Mouse (Mus musculus) embryonic facial prominence, embryonic 11.5 days (tissue): ENCODE data around the gene Gm7030. TPM values are rescaled to one million over a fixed set of nuclear protein-coding genes. Genes with fewer than 3 reads are reported as not detected.
"Not testable (repeated sequence)": the region's sequence is repeated elsewhere in the genome, so short reads cannot be mapped to it uniquely, and the experiment has no call there.

ENCODE experiments used
- ATAC-seq: fragments of 200-750 bp; cut with Nextera tagmentation; replicated peaks from 2 replicates; pipeline ENCODE4 v1.8.0; 2017; ENCODE audit warnings: low read depth; ENCODE audit not compliant: insufficient number of reproducible peaks, low FRiP score, low TSS enrichment
- DNase-seq: peaks from one replicate; pipeline ENCODE4 v3.0.0-alpha.2; 2015; ENCODE audit warnings: low spot score
- H3K27ac ChIP-seq: fragments of 300-500 bp; sonication (generic); replicated peaks from 2 replicates; pipeline ENCODE4 v1.5.1; 2014; ENCODE audit warnings: mild to moderate bottlenecking, low read depth, low read length, control low read depth
- H3K27me3 ChIP-seq: fragments of 300-500 bp; sonication (generic); 2 replicates; pipeline ENCODE4 v1.6.1; 2014; ENCODE audit warnings: mild to moderate bottlenecking, low read length, moderate library complexity, mixed read lengths; ENCODE audit not compliant: control insufficient read depth, insufficient read depth
- H3K36me3 ChIP-seq: fragments of 300-500 bp; sonication (generic); replicated peaks from 2 replicates; pipeline ENCODE4 v1.6.1; 2014; ENCODE audit warnings: low read depth, mild to moderate bottlenecking, low read length, moderate library complexity, mixed read lengths; ENCODE audit not compliant: control insufficient read depth, insufficient read depth
- H3K4me1 ChIP-seq: fragments of 300-500 bp; sonication (generic); 2 replicates; pipeline ENCODE4 v1.6.1; 2014; ENCODE audit warnings: low read length, mixed read lengths; ENCODE audit not compliant: control insufficient read depth, insufficient read depth
- H3K4me2 ChIP-seq: fragments of 300-500 bp; sonication (generic); 2 replicates; pipeline ENCODE4 v1.6.1; 2014; ENCODE audit warnings: low read depth, mild to moderate bottlenecking, control low read depth, low read length, moderate library complexity
- H3K4me3 ChIP-seq: fragments of 300-500 bp; sonication (generic); 2 replicates; pipeline ENCODE4 v1.5.1; 2014; ENCODE audit warnings: low read depth, low read length, control low read depth
- H3K9ac ChIP-seq: fragments of 300-500 bp; sonication (generic); replicated peaks from 2 replicates; pipeline ENCODE4 v1.6.1; 2014; ENCODE audit warnings: mild to moderate bottlenecking, control low read depth, low read length
- H3K9me3 ChIP-seq: fragments of 300-500 bp; sonication (generic); replicated peaks from 2 replicates; pipeline ENCODE4 v1.6.1; 2016; ENCODE audit warnings: mild to moderate bottlenecking, low read length, inconsistent platforms, mixed read lengths; ENCODE audit not compliant: control insufficient read depth
- WGBS: fragments of 180-500 bp; shearing (Covaris S2); extraction: QIAGEN DNeasy Blood & Tissue Kit; methylation state at CpG from one replicate; pipeline ENCODE4 v1.1.7; 2014; 5-methylcytosine and 5-hydroxymethylcytosine counted together
- polyA plus RNA-seq: library from polyadenylated mRNA; unstranded; fragments of >200 nt; fragmentation: Nextera tagmentation; extraction: Ambion mirVana; gene quantifications from 2 replicates; pipeline ENCODE4 v1.2.1, GENCODE M21; 2014

Gm7030 gene
- not detected in 2 replicates for polyA plus RNA-seq

DNA sequence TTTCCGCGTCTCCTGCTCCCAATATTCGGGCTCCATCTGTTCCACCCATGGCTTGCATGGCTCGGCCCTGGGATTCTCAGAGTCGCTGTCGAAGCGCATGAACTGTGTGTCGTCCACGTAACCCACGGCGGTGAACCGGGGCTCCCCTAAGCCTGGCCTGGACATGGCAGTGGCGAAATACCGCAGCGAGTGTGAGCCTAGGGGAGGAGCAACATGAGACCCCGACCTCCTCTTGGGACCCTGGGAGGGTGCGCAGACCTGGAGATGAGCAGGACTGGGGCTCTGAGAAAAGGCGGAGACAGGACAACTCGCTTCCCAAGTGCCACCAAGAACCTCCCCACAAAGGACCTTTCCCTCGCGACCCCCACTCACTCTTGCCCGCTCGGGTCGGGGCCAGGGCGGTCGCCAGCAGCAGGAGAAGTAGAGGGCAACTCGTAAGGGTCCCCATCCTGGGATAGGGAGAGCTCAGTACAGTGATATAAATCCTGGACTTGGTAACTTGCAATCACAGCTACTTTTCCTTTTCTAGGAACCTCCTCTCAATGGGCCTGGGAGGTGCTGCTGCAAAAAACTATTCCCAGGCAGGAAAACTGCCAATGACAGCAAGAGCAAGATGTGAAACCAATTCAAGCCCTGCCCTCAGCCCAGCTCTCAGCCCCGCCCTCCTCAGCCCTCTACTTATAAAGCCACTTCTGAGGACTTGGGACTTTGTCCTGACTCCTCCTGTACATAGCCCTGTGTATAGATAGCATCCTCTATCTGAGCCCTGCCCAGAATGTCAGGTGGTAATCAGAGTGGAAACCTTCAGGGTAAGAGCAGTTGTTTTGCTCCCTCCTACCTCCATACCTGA, at the start of gene Gm7030:
Gene Gm7030, minus strand, starts transcription at position 458 of the 850 bp plus-strand sequence.
- 23% methylated on average over 25 of the region's 28 CpGs for WGBS
- ATAC-seq, result not testable (repeated sequence)

DNA sequence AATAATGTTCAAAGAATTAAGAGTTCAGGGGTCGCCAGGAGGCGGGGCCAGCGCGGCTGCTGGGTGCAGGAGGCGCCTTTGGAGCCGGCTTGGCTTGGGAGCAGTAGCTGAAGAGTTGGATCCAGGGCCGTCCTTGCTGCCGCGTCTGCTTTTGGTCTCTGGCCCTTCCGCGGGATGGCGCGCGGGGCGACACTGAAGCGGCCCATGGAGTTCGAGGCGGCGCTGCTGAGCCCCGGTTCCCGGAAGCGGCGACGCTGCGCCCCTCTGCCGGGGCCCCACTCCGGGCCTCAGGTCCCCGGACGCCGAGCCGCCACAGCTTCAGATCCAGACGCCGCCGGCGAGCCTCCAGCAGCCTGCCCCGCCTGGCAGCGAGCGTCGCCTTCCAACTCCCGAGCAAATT, 49.7 kb upstream of the Gm7030 start:
- H3K4me3 ChIP-seq, result peak overlapping the region; percentile 26
- not testable (repeated sequence) for H3K4me1 ChIP-seq, H3K36me3 ChIP-seq, H3K27me3 ChIP-seq, H3K27ac ChIP-seq, H3K9me3 ChIP-seq
- ATAC-seq, result peak; percentile 56; the same call in 1 of the 2 replicates
- H3K4me2 ChIP-seq, result peak overlapping the region; percentile 50
- peak overlapping the region; percentile 46 for H3K9ac ChIP-seq
- peak; percentile 55 for DNase-seq
- under 1% methylated on average over 40 of the region's 40 CpGs for WGBS

More for the DNA sequence above, at the start of gene Gm7030:
- H3K27ac ChIP-seq, H3K9ac ChIP-seq, H3K4me1 ChIP-seq, H3K4me2 ChIP-seq, DNase-seq, H3K27me3 ChIP-seq, H3K4me3 ChIP-seq, H3K36me3 ChIP-seq, H3K9me3 ChIP-seq: not testable (repeated sequence)

DNA sequence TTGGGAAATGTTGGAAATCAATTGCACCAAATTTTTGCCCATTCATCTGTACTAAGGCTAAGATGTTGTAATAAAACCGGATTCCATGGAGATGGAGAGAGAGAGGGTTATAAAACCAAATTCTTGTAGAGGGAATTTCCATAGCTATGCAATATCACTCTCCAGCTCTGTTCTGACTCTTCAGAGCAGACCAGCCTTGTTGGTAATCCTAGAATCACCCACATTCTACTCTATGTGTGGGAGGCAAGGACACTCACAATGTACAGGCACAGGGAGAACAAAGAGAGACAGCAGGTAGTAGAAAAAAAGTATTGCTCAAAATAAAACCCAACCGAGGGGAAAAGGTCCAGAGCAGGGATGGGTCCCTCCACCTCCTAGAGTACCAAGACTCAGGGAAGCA, 46.9 kb upstream of the Gm7030 start:
- H3K4me2 ChIP-seq, H3K9ac ChIP-seq, H3K9me3 ChIP-seq, H3K4me3 ChIP-seq, H3K4me1 ChIP-seq, DNase-seq, H3K27ac ChIP-seq, H3K36me3 ChIP-seq, ATAC-seq, H3K27me3 ChIP-seq: not testable (repeated sequence)
- no CpG with 5 or more reads among the region's 2 CpGs for WGBS

DNA sequence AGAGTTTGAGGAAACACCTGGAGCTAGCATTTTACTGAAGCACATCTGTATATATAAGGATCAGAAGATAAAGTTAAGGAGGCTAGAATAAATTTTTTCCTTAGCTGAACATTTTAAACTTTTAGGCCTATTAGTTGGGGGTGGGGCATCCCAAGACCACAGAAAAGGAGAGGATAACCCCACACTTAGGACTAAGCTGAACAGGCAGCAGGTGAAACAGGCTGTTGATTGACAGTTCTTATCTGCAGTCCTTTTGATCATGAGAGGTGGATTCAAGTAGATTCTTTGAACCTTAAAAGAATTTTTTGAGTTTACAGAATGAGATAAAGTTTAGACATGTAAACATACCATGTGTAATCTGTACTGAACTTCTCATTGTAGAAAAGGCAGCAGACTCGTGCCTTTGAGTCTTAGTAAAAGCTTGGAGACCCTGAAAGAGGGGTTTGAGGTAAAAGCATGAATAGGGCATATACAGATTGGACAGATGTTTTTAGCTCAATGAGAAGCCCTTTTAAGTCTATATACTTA, 41.1 kb upstream of the Gm7030 start:
- WGBS, result 50% methylated on average over 1 of the region's 1 CpGs
- Histone ChIP-seq H3K4me2 (no peak overlapping the region), H3K36me3 (no peaks in the 10 kb centered on the region), H3K4me1 (no peaks in the 10 kb centered on the region), H3K27me3 (peaks cover 40% of the 10 kb centered on the region), H3K27ac (no peak overlapping the region), H3K9ac (no peak overlapping the region), H3K9me3 (no peaks in the 10 kb centered on the region), H3K4me3 (no peak overlapping the region)
- DNase-seq, result no peak
- no peak for ATAC-seq

DNA sequence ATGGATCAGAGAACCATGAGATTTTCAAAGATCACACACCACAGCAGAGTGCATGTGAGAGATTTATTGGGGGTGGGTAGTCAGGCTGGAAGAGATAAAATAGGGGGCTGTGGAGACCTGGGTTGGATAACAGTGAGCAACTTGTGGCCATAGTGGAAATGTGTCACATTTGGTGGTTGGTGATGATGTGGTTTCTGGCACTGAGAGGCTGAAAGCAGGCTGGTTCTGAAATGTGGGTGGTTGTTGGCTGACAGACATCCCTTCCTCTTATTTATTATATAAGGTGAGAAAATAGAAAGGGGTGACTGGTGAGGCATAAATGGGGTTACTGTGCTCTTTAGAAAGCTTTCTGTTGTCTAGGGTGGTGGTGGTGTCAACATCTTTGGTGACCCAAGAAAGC, 40.5 kb upstream of the Gm7030 start:
- H3K4me1 ChIP-seq, result no peaks in the 10 kb centered on the region
- H3K36me3 ChIP-seq, result no peaks in the 10 kb centered on the region
- peaks cover 46% of the 10 kb centered on the region for H3K27me3 ChIP-seq
- no peaks in the 10 kb centered on the region for H3K9me3 ChIP-seq
- no peak overlapping the region for H3K9ac ChIP-seq
- no peak overlapping the region for H3K4me2 ChIP-seq
- DNase-seq (no peak), ATAC-seq (no peak)
- no peak overlapping the region for H3K4me3 ChIP-seq
- no peak overlapping the region for H3K27ac ChIP-seq

DNA sequence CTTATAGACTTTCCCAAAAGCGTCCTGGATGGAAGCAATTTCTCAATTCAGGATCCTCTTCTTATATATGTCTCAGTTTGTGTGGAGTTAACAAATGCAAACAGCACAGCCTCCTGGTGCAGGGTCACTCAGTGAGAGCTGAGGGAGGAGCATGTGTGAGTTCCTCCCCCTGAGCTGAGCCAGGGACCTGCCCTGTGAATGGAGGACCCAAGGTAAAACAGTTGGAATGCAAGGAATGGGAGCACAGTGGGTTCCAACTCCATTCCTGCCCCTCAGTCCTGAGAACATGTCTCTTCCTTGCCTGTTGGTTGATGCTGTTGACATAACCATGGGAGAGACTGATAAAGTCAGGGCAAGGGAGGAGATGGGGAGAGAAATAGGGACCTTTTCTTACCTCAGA, 39.9 kb upstream of the Gm7030 start:
- H3K27me3 ChIP-seq, result peaks cover 47% of the 10 kb centered on the region
- not testable (repeated sequence) for H3K36me3 ChIP-seq, H3K27ac ChIP-seq, H3K4me2 ChIP-seq, H3K9ac ChIP-seq, H3K4me3 ChIP-seq, DNase-seq, ATAC-seq, H3K4me1 ChIP-seq, H3K9me3 ChIP-seq
- no CpG with 5 or more reads among the region's 1 CpGs for WGBS

DNA sequence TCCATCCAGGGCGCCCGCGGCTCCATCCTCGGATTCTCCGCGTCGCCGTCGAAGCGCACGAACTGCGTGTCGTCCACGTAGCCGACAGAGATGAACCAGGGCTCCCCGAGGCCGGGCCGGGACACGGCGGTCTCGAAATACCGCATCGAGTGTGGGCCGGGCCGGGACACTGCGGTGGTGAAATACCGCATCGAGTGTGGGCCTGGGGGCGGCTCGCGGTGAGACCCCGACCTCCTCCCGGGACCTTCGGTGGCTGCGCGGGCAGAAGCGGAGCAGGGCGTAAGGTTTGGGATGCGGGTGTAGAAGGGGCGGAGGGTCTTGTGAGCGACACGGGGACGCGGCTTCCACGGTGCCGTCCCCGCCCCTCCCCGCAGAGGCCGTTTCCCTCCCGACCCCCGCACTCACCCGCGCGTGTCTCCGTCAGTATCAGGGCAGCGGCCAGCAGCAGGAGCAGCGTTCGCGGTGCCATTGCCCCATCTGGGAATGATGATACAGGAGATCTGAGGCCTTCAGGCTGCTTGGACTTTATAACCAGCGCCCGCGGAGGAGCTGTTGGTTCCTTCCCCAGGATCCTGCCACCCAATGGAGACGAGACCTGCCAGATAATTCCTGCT, 38.9 kb upstream of the Gm7030 start, which contains the start of gene Gm8909:
Gene Gm8909, minus strand, starts transcription at position 499 of the 614 bp plus-strand sequence.
- Histone ChIP-seq H3K36me3 (no peaks in the 10 kb centered on the region), H3K4me2 (peak within 1 kb of the TSS; percentile 27; the same call in 1 of the 2 replicates), H3K27me3 (peaks cover 48% of the 10 kb centered on the region), H3K9me3 (no peaks in the 10 kb centered on the region), H3K9ac (no peak within 1 kb of the TSS), H3K27ac (no peak within 1 kb of the TSS), H3K4me1 (no peaks in the 10 kb centered on the region), H3K4me3 (peak within 1 kb of the TSS; percentile 15; the same call in 1 of the 2 replicates)
- WGBS, result 1% methylated on average over 62 of the region's 63 CpGs
- ATAC-seq, result no peak
- no peak for DNase-seq
